Mouse (Mus musculus) heart, embryonic 12.5 days (tissue): ENCODE data around the gene Gpr160. TPM values are rescaled to one million over a fixed set of nuclear protein-coding genes. Genes with fewer than 3 reads are reported as not detected.

Source experiments
- ATAC-seq: fragments of 200-750 bp; cut with Nextera tagmentation; 2 replicates; pipeline ENCODE4 v1.8.0; 2017; ENCODE audit warnings: moderate TSS enrichment, moderate library complexity; ENCODE audit not compliant: insufficient number of reproducible peaks, low FRiP score
- H3K27ac ChIP-seq: fragments of 300-500 bp; sonication (generic); 2 replicates; pipeline ENCODE4 v1.5.1; 2016; ENCODE audit warnings: mild to moderate bottlenecking, moderate library complexity; ENCODE audit not compliant: poor library complexity, severe bottlenecking
- H3K27me3 ChIP-seq: fragments of 300-500 bp; sonication (generic); replicated peaks from 2 replicates; pipeline ENCODE4 v1.6.1; 2016; ENCODE audit warnings: mild to moderate bottlenecking, moderate library complexity
- H3K36me3 ChIP-seq: fragments of 300-500 bp; sonication (generic); 2 replicates; pipeline ENCODE4 v1.6.1; 2016; ENCODE audit warnings: mild to moderate bottlenecking, moderate library complexity
- H3K4me1 ChIP-seq: fragments of 300-500 bp; sonication (generic); replicated peaks from 2 replicates; pipeline ENCODE4 v1.6.1; 2016; ENCODE audit warnings: mild to moderate bottlenecking
- H3K4me2 ChIP-seq: fragments of 300-500 bp; sonication (generic); 2 replicates; pipeline ENCODE4 v1.6.1; 2016; ENCODE audit warnings: mild to moderate bottlenecking, moderate library complexity
- H3K4me3 ChIP-seq: fragments of 300-500 bp; sonication (generic); 2 replicates; pipeline ENCODE4 v1.5.1; 2016; ENCODE audit warnings: mild to moderate bottlenecking
- H3K9ac ChIP-seq: fragments of 300-500 bp; sonication (generic); 2 replicates; pipeline ENCODE4 v1.6.1; 2016; ENCODE audit warnings: mild to moderate bottlenecking, moderate library complexity
- H3K9me3 ChIP-seq: fragments of 300-500 bp; sonication (generic); replicated peaks from 2 replicates; pipeline ENCODE4 v1.6.1; 2016; ENCODE audit warnings: mild to moderate bottlenecking, moderate library complexity
- WGBS: fragments of 180-500 bp; shearing (Covaris S2); methylation state at CpG from one replicate; pipeline ENCODE4 v1.1.7; 2016; 5-methylcytosine and 5-hydroxymethylcytosine counted together
- polyA plus RNA-seq: library from polyadenylated mRNA; unstranded; fragments of >200 nt; fragmentation: Nextera tagmentation; extraction: Ambion mirVana; gene quantifications from 2 replicates; pipeline ENCODE4 v1.2.1, GENCODE M21; 2016

Gpr160 gene
- polyA plus RNA-seq, 1 experiment from 2014 or later, result 0.95 TPM

- WGBS, result 71% methylated on average over 1 of the region's 1 CpGs
- Histone ChIP-seq H3K27me3 (no peaks in the 10 kb centered on the region), H3K9me3 (no peaks in the 10 kb centered on the region), H3K4me1 (peaks cover 13% of the 10 kb centered on the region; the same call in 1 of the 2 replicates), H3K4me2 (no peak overlapping the region), H3K27ac (no peak overlapping the region), H3K4me3 (no peak overlapping the region), H3K36me3 (peaks cover 54% of the 10 kb centered on the region), H3K9ac (no peak overlapping the region)
- no peak for ATAC-seq
Measured at GRCm38 (mm10) chr3:30904658-30905057, 48.9 kb downstream of the Gpr160 start.

- Histone ChIP-seq H3K4me1 (no peaks in the 10 kb centered on the region), H3K4me3 (no peak overlapping the region), H3K27ac (no peak overlapping the region), H3K36me3 (peaks cover 59% of the 10 kb centered on the region), H3K9me3 (no peaks in the 10 kb centered on the region; the same call in 1 of the 2 replicates), H3K9ac (no peak overlapping the region), H3K27me3 (no peaks in the 10 kb centered on the region), H3K4me2 (no peak overlapping the region)
- 58% methylated on average over 4 of the region's 4 CpGs for WGBS
- no peak for ATAC-seq
Measured at GRCm38 (mm10) chr3:30917160-30917559, 61.4 kb downstream of the Gpr160 start.

GRCm38 (mm10) chr3:30927664-30928063 is 71.9 kb downstream of the Gpr160 start:
- ATAC-seq, result no peak
- WGBS, result 94% methylated on average over 3 of the region's 3 CpGs

GRCm38 (mm10) chr3:30929828-30930227 is 74.1 kb downstream of the Gpr160 start:
- no peak overlapping the region for H3K9ac ChIP-seq
- H3K4me1 ChIP-seq, result no peaks in the 10 kb centered on the region
- ATAC-seq, result no peak
- 0 out of 2 replicates have a peak overlapping the region, but pooled peaks have one; percentile 16 for H3K27ac ChIP-seq
- 52% methylated on average over 3 of the region's 3 CpGs for WGBS
- no peak overlapping the region for H3K4me3 ChIP-seq
- peaks cover 31% of the 10 kb centered on the region for H3K36me3 ChIP-seq
- no peaks in the 10 kb centered on the region for H3K27me3 ChIP-seq
- H3K4me2 ChIP-seq, result no peak overlapping the region
- no peaks in the 10 kb centered on the region for H3K9me3 ChIP-seq

More at GRCm38 (mm10) chr3:30927664-30928063, 71.9 kb downstream of the Gpr160 start:
- H3K27me3 ChIP-seq, result no peaks in the 10 kb centered on the region
- peaks cover 32% of the 10 kb centered on the region for H3K36me3 ChIP-seq
- no peaks in the 10 kb centered on the region for H3K4me1 ChIP-seq
- H3K9me3 ChIP-seq, result no peaks in the 10 kb centered on the region
- no peak overlapping the region for H3K4me3 ChIP-seq
- H3K4me2 ChIP-seq, result no peak overlapping the region
- H3K27ac ChIP-seq, result no peak overlapping the region
- no peak overlapping the region for H3K9ac ChIP-seq

GRCm38 (mm10) chr3:30934384-30934783 is 78.6 kb downstream of the Gpr160 start:
- Histone ChIP-seq H3K27ac (no peak overlapping the region), H3K9ac (no peak overlapping the region), H3K27me3 (no peaks in the 10 kb centered on the region), H3K4me3 (no peak overlapping the region), H3K4me1 (0 out of 2 replicates have a peak, but pooled peaks cover 10% of the 10 kb centered on the region), H3K4me2 (no peak overlapping the region), H3K36me3 (peaks cover 40% of the 10 kb centered on the region), H3K9me3 (no peaks in the 10 kb centered on the region)
- no peak for ATAC-seq

Other genes starting within 250 kb of the Gpr160 start
- gene Lrriq4, start 211.4 kb upstream of the Gpr160 start, polyA plus RNA-seq, result 0.15 TPM in 1 of 2 replicates, not detected in the other
- 0.49 and 0.62 TPM in 2 replicates for gene Lrrc34, start 208.1 kb upstream of the Gpr160 start, polyA plus RNA-seq
- not detected in 2 replicates for gene Lrrc31, start 156.1 kb upstream of the Gpr160 start, polyA plus RNA-seq
- not detected in 2 replicates for gene Samd7, start 109.7 kb upstream of the Gpr160 start, polyA plus RNA-seq
- 76.7 and 78.7 TPM in 2 replicates for gene Sec62, start 63.1 kb upstream of the Gpr160 start, polyA plus RNA-seq
- gene Phc3, start 113.5 kb downstream of the Gpr160 start, polyA plus RNA-seq, result 5.5 and 7.1 TPM in 2 replicates
- gene Prkci, start 139.8 kb downstream of the Gpr160 start, polyA plus RNA-seq, result 26.9 and 28.9 TPM in 2 replicates
- gene Skil, start 239.1 kb downstream of the Gpr160 start, polyA plus RNA-seq, result 30.2 and 30.3 TPM in 2 replicates